Mouse (Mus musculus): ENCODE data around the gene Plxna4. TPM values are rescaled to one million over a fixed set of nuclear protein-coding genes. Genes with fewer than 3 reads are reported as not detected.

Plxna4 gene
- polyA plus RNA-seq, 1 experiment from 2014 or later: 2.5 TPM

GRCm38 (mm10) chr6:32479193-32479758, 108.7 kb downstream of the Plxna4 start:
- peak overlapping the region; percentile 23; the same call in 1 of the 2 replicates for H3K27ac ChIP-seq (ENCODE audit: low read length)
- H3K36me3 ChIP-seq (ENCODE audit: insufficient read depth, low read length): no peaks in the 10 kb centered on the region
- H3K9ac ChIP-seq (replicated peaks; ENCODE audit: low read depth): no peak overlapping the region
- DNase-seq (ENCODE audit: low spot score): peak; percentile 57
- H3K27me3 ChIP-seq (replicated peaks; ENCODE audit: insufficient read depth, low read length): no peaks in the 10 kb centered on the region
- no peak overlapping the region for H3K4me3 ChIP-seq (ENCODE audit: low read depth, low read length)
- H3K9me3 ChIP-seq (ENCODE audit: low read length): no peaks in the 10 kb centered on the region
- no peak for TF ChIP-seq EP300 (IDR thresholded peaks at IDR 0.05)
- TF ChIP-seq CTCF (IDR thresholded peaks at IDR 0.05): peak; percentile 86
- H3K4me1 ChIP-seq (ENCODE audit: insufficient read depth, low read depth, low read length): peaks cover 6% of the 10 kb centered on the region; the same call in 1 of the 2 replicates
- peak; percentile 82 for ATAC-seq
- H3K4me2 ChIP-seq (replicated peaks; ENCODE audit: low read depth, low read length): no peak overlapping the region
- 18% methylated on average over 2 of the region's 2 CpGs for WGBS

DNA sequence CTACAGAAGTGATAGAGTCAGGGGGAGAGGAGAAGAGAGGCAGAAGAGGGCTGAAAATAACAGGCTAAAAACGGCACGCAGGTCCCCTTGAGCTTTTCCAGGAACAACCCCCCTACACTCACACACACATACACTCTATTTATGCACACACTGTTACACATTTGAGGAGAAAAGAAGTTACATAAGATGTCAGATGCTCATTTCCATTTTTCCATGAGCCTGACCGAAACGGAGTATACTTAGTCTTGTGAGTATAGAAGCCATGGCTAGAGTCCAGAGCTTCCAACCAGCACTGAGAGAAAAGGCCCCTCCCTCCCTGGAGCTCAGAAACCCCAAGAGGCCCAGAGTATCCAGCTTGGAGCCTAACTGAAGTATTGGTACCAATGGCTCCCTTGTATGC, 112.0 kb downstream of the Plxna4 start:
- ATAC-seq (no peak), DNase-seq (ENCODE audit: low spot score) (no peak)
- TF ChIP-seq EP300 (IDR thresholded peaks at IDR 0.05): no peak
- TF ChIP-seq CTCF (IDR thresholded peaks at IDR 0.05): no peak
- Histone ChIP-seq H3K4me1 (ENCODE audit: insufficient read depth, low read depth, low read length) (peaks cover 6% of the 10 kb centered on the region; the same call in 1 of the 2 replicates), H3K36me3 (ENCODE audit: insufficient read depth, low read length) (no peaks in the 10 kb centered on the region), H3K9ac (replicated peaks; ENCODE audit: low read depth) (no peak overlapping the region), H3K9me3 (ENCODE audit: low read length) (no peaks in the 10 kb centered on the region), H3K4me2 (replicated peaks; ENCODE audit: low read depth, low read length) (no peak overlapping the region), H3K27me3 (replicated peaks; ENCODE audit: insufficient read depth, low read length) (no peaks in the 10 kb centered on the region), H3K27ac (ENCODE audit: low read length) (no peak overlapping the region), H3K4me3 (ENCODE audit: low read depth, low read length) (no peak overlapping the region)
- WGBS: 81% methylated on average over 4 of the region's 4 CpGs

- H3K27ac ChIP-seq (ENCODE audit: low read length): no peak overlapping the region
- no peak overlapping the region for H3K4me2 ChIP-seq (replicated peaks; ENCODE audit: low read depth, low read length)
- no peaks in the 10 kb centered on the region for H3K36me3 ChIP-seq (ENCODE audit: insufficient read depth, low read length)
- no peaks in the 10 kb centered on the region for H3K9me3 ChIP-seq (ENCODE audit: low read length)
- H3K27me3 ChIP-seq (replicated peaks; ENCODE audit: insufficient read depth, low read length): no peaks in the 10 kb centered on the region
- H3K4me1 ChIP-seq (ENCODE audit: insufficient read depth, low read depth, low read length): no peaks in the 10 kb centered on the region
- TF ChIP-seq EP300 (IDR thresholded peaks at IDR 0.05) (no peak), CTCF (IDR thresholded peaks at IDR 0.05) (no peak)
- no peak overlapping the region for H3K4me3 ChIP-seq (ENCODE audit: low read depth, low read length)
- no peak overlapping the region for H3K9ac ChIP-seq (replicated peaks; ENCODE audit: low read depth)
- WGBS: 70% methylated on average over 5 of the region's 5 CpGs
- ATAC-seq (no peak), DNase-seq (ENCODE audit: low spot score) (no peak)
These were observed 115.9 kb downstream of the Plxna4 start for GRCm38 (mm10) chr6:32472062-32472461.

DNA sequence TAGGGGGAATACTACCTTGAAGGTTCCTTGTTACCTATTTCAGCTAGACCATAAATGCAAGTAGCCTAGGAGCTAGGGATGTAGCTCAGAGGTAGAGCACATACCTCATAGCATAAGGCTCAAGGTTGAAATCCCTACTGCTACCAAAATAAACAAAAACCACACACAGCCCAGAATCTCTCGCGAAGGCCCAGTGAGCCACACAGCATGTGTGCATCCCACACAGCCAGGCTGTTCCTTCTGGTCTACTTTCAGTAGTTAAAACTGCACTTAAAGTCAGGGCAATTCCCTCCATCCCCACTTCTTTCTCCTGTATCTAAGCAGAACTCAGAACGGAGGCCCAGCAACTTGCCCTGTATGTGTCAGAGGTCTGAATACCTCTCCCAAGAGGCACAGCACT, 116.4 kb downstream of the Plxna4 start:
- no peak for ATAC-seq
- TF ChIP-seq EP300 (IDR thresholded peaks at IDR 0.05) (no peak), CTCF (IDR thresholded peaks at IDR 0.05) (no peak)
- H3K4me2 ChIP-seq (replicated peaks; ENCODE audit: low read depth, low read length): no peak overlapping the region
- no peak overlapping the region for H3K4me3 ChIP-seq (ENCODE audit: low read depth, low read length)
- H3K27ac ChIP-seq (ENCODE audit: low read length): no peak overlapping the region
- no peak overlapping the region for H3K9ac ChIP-seq (replicated peaks; ENCODE audit: low read depth)
- H3K9me3 ChIP-seq (ENCODE audit: low read length): no peaks in the 10 kb centered on the region
- 71% methylated on average over 3 of the region's 3 CpGs for WGBS
- no peaks in the 10 kb centered on the region for H3K27me3 ChIP-seq (replicated peaks; ENCODE audit: insufficient read depth, low read length)
- H3K4me1 ChIP-seq (ENCODE audit: insufficient read depth, low read depth, low read length): no peaks in the 10 kb centered on the region
- DNase-seq (ENCODE audit: low spot score): no peak
- no peaks in the 10 kb centered on the region for H3K36me3 ChIP-seq (ENCODE audit: insufficient read depth, low read length)

- Histone ChIP-seq H3K4me1 (ENCODE audit: insufficient read depth, low read depth, low read length) (no peaks in the 10 kb centered on the region; the same call in none of the 2 replicates), H3K36me3 (ENCODE audit: insufficient read depth, low read length) (no peaks in the 10 kb centered on the region), H3K9me3 (ENCODE audit: low read length) (no peaks in the 10 kb centered on the region), H3K4me3 (ENCODE audit: low read depth, low read length) (no peak overlapping the region), H3K9ac (replicated peaks; ENCODE audit: low read depth) (no peak overlapping the region), H3K27ac (ENCODE audit: low read length) (no peak overlapping the region), H3K4me2 (replicated peaks; ENCODE audit: low read depth, low read length) (no peak overlapping the region), H3K27me3 (replicated peaks; ENCODE audit: insufficient read depth, low read length) (no peaks in the 10 kb centered on the region)
- DNase-seq (ENCODE audit: low spot score): no peak
- whole genome bisulfite sequencing: 55% methylated on average over 5 of the region's 5 CpGs
- TF ChIP-seq EP300 (IDR thresholded peaks at IDR 0.05) (no peak), CTCF (IDR thresholded peaks at IDR 0.05) (no peak)
- ATAC-seq: no peak
These were observed 118.8 kb downstream of the Plxna4 start for GRCm38 (mm10) chr6:32469196-32469595.

GRCm38 (mm10) chr6:32465129-32465528, 122.9 kb downstream of the Plxna4 start:
- H3K4me1 ChIP-seq (ENCODE audit: insufficient read depth, low read depth, low read length): no peaks in the 10 kb centered on the region; the same call in none of the 2 replicates
- no peak overlapping the region for H3K9ac ChIP-seq (replicated peaks; ENCODE audit: low read depth)
- no peaks in the 10 kb centered on the region for H3K27me3 ChIP-seq (replicated peaks; ENCODE audit: insufficient read depth, low read length)
- DNase-seq (ENCODE audit: low spot score) (no peak), ATAC-seq (no peak)
- H3K9me3 ChIP-seq (ENCODE audit: low read length): no peaks in the 10 kb centered on the region
- H3K4me2 ChIP-seq (replicated peaks; ENCODE audit: low read depth, low read length): no peak overlapping the region
- no peaks in the 10 kb centered on the region for H3K36me3 ChIP-seq (ENCODE audit: insufficient read depth, low read length)
- H3K27ac ChIP-seq (ENCODE audit: low read length): no peak overlapping the region
- no peak overlapping the region for H3K4me3 ChIP-seq (ENCODE audit: low read depth, low read length)
- TF ChIP-seq EP300 (IDR thresholded peaks at IDR 0.05) (no peak), CTCF (IDR thresholded peaks at IDR 0.05) (no peak)
- WGBS: 54% methylated on average over 8 of the region's 8 CpGs
